8 mouse cellular contexts compared by ENCODE assay signal in the genomic region with DNA sequence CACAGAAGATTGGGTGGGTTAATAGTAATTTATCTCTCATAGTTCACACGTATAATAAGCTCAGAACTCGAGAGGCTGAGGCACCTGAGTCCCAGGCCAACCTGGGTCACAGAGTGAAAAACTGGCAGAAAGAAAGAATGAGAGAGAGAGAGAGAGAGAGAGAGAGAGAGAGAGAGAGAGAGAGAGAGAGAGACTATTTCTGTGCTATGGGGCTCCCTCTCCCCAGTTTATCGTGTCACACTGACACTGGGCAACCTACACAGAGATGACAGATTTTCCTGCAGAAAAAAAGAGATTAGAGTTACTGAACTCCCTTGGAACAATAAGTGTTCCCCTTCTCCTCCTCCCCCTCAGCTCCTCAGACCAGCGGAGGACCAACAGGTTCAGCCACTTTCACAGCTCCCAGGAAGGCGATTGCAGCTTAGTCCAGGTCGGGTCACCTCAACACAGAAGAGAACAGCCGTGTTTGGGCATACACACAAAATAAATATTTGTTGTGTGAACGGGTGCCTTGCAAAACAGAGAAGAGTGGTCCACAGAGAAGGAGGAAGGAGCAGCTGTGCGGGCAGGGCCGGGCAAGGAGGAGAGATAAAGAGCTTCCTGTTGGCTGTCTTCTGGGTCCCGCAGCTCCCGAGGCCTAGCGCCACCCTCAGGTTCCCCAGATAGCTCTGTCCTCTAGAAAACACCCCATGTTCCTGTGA. TPM values are rescaled to one million over a fixed set of nuclear protein-coding genes. Genes with fewer than 3 reads are reported as not detected.
A peak's percentile ranks its signal among the peaks of the same experiment; 100 is the strongest.
DNase-seq lines count a peak whose midpoint lies in the region; ATAC-seq and TF ChIP-seq lines count a peak whose summit lies in the region.

No protein-coding gene starts in this region.

- DNase-seq in cerebellum, adult 9-10 months, result peak; percentile 36
- DNase-seq in cerebellum, adult 11-12 months, result no peak
- peak; percentile 31 for DNase-seq in CH12.LX (ENCODE audit: extremely low read depth)
- DNase-seq in embryonic facial prominence, embryonic 10.5 days (ENCODE audit: low spot score), result peak; percentile 56
- DNase-seq in intestine, embryonic 14.5 days (ENCODE audit: low spot score), result peak; percentile 67
- DNase-seq in lung, adult 18-20 months, result peak; percentile 84 to 88
- peak; percentile 76 for DNase-seq in thymus, postnatal 4 days

- no peak overlapping the region for H3K27ac ChIP-seq in CH12.LX (ENCODE audit: insufficient read depth, low read depth)
- peak overlapping the region; percentile 40 for H3K27ac ChIP-seq in embryonic facial prominence, embryonic 10.5 days (replicated peaks)
- H3K27ac ChIP-seq in intestine, embryonic 14.5 days (ENCODE audit: low read depth), result no peak overlapping the region
- H3K27ac ChIP-seq in neural tube, embryonic 15.5 days (replicated peaks), result no peak overlapping the region

- ATAC-seq in intestine, embryonic 14.5 days (replicated peaks; ENCODE audit: low FRiP score, low TSS enrichment, low read depth), result peak; percentile 69; the same call in 1 of the 2 replicates
- ATAC-seq in neural tube, embryonic 15.5 days (ENCODE audit: low FRiP score), result no peak

- dilution Hi-C loops in CH12.LX (cut with MboI; ENCODE audit: extremely low pct_ligation_motif_present, extremely low pct_unique_long_range_greater_than_20kb, low sequenced_read_pairs), result no loop called here

- H3K4me2 ChIP-seq in CH12.LX (ENCODE audit: insufficient read depth, low read depth, poor library complexity, severe bottlenecking), result peak overlapping the region; percentile 8; the same call in 1 of the 2 replicates
- H3K4me2 ChIP-seq in intestine, embryonic 14.5 days (ENCODE audit: low read length), result peak overlapping the region; percentile 35; the same call in 1 of the 2 replicates
- H3K4me2 ChIP-seq in neural tube, embryonic 15.5 days, result peak overlapping the region; percentile 20; the same call in 1 of the 2 replicates

- peak in 1 of 2 experiments; percentile 68; a peak in 2 of 4 replicates for TF ChIP-seq CTCF in CH12.LX (conservative IDR thresholded peaks at IDR 0.05 in 1 of 2, IDR thresholded peaks at IDR 0.05 in 1 of 2; ENCODE audit: low read depth in 2 of 2, low read length in 2 of 2)

- 9% methylated on average over 13 of the region's 13 CpGs for WGBS in embryonic facial prominence, embryonic 10.5 days
- 9% methylated on average over 13 of the region's 13 CpGs for WGBS in intestine, embryonic 14.5 days
- WGBS in neural tube, embryonic 15.5 days, result 12% methylated on average over 13 of the region's 13 CpGs

- H3K4me3 ChIP-seq in CH12.LX (replicated peaks in 1 of 3; ENCODE audit: low read depth in 2 of 3, low read length in 2 of 3, poor library complexity in 1 of 3), result no peak overlapping the region
- H3K4me3 ChIP-seq in embryonic facial prominence, embryonic 10.5 days, result peak overlapping the region; percentile 36
- no peak overlapping the region for H3K4me3 ChIP-seq in intestine, embryonic 14.5 days (ENCODE audit: low read depth, low read length)
- H3K4me3 ChIP-seq in neural tube, embryonic 15.5 days (replicated peaks), result no peak overlapping the region

- H3K4me1 ChIP-seq in CH12.LX (ENCODE audit: control insufficient read depth in 1 of 2, insufficient read depth in 2 of 2), result peaks cover 0 to 3% of the 10 kb centered on the region in 2 experiments; a peak in 1 of 4 replicates
- H3K4me1 ChIP-seq in embryonic facial prominence, embryonic 10.5 days, result peaks cover 6% of the 10 kb centered on the region
- no peaks in the 10 kb centered on the region for H3K4me1 ChIP-seq in intestine, embryonic 14.5 days (replicated peaks; ENCODE audit: control insufficient read depth, insufficient read depth, low read length)
- peaks cover 3% of the 10 kb centered on the region; the same call in 1 of the 2 replicates for H3K4me1 ChIP-seq in neural tube, embryonic 15.5 days

- in situ Hi-C loops in CH12.LX (cut with MboI; ENCODE audit: low pct_ligation_motif_present, low pct_unique_long_range_greater_than_20kb, low sequenced_read_pairs), result no loop called here

- TF ChIP-seq POLR2A in CH12.LX (IDR thresholded peaks at IDR 0.05; ENCODE audit: low read depth, low read length), result no peak

- TF ChIP-seq RAD21 in CH12.LX (IDR thresholded peaks at IDR 0.05; ENCODE audit: low read depth, low read length), result peak; percentile 46

- no peaks in the 10 kb centered on the region for H3K79me2 ChIP-seq in CH12.LX (replicated peaks; ENCODE audit: control insufficient read depth, extremely low read depth, insufficient read depth, poor library complexity, severe bottlenecking)

- no peak for TF ChIP-seq EP300 in CH12.LX (IDR thresholded peaks at IDR 0.05; ENCODE audit: low read length)

- no peaks in the 10 kb centered on the region for H3K9me3 ChIP-seq in CH12.LX (replicated peaks; ENCODE audit: low read length)
- no peaks in the 10 kb centered on the region for H3K9me3 ChIP-seq in embryonic facial prominence, embryonic 10.5 days
- no peaks in the 10 kb centered on the region for H3K9me3 ChIP-seq in intestine, embryonic 14.5 days (ENCODE audit: control insufficient read depth, low read length)
- no peaks in the 10 kb centered on the region for H3K9me3 ChIP-seq in neural tube, embryonic 15.5 days (replicated peaks)

- H3K36me3 ChIP-seq in CH12.LX (replicated peaks in 1 of 2; ENCODE audit: control insufficient read depth in 1 of 2, insufficient read depth in 1 of 2, low read length in 1 of 2), result no peaks in the 10 kb centered on the region
- H3K36me3 ChIP-seq in embryonic facial prominence, embryonic 10.5 days (replicated peaks), result no peaks in the 10 kb centered on the region
- no peaks in the 10 kb centered on the region for H3K36me3 ChIP-seq in intestine, embryonic 14.5 days (ENCODE audit: control insufficient read depth, insufficient read depth, low read length)
- H3K36me3 ChIP-seq in neural tube, embryonic 15.5 days, result no peaks in the 10 kb centered on the region

- peaks cover 30% of the 10 kb centered on the region for H3K27me3 ChIP-seq in CH12.LX (replicated peaks)
- H3K27me3 ChIP-seq in embryonic facial prominence, embryonic 10.5 days (replicated peaks; ENCODE audit: low read depth, poor library complexity, severe bottlenecking), result peaks cover 7% of the 10 kb centered on the region; the same call in 1 of the 2 replicates
- no peaks in the 10 kb centered on the region for H3K27me3 ChIP-seq in intestine, embryonic 14.5 days (replicated peaks; ENCODE audit: control insufficient read depth, insufficient read depth, low read length)
- H3K27me3 ChIP-seq in neural tube, embryonic 15.5 days (replicated peaks), result no peaks in the 10 kb centered on the region

- H3K9ac ChIP-seq in CH12.LX (ENCODE audit: insufficient read depth, low read depth), result no peak overlapping the region
- H3K9ac ChIP-seq in intestine, embryonic 14.5 days (ENCODE audit: low read length), result no peak overlapping the region
- H3K9ac ChIP-seq in neural tube, embryonic 15.5 days (replicated peaks), result no peak overlapping the region

TF ChIP-seq in CH12.LX, 34 proteins besides CTCF, POLR2A, EP300 and RAD21:
- no peak for TF ChIP-seq TBP (conservative IDR thresholded peaks at IDR 0.05; ENCODE audit: low read depth, low read length)
- peak; percentile 45; the same call in 1 of the 2 replicates for TF ChIP-seq SMC3 (IDR thresholded peaks at IDR 0.05; ENCODE audit: low read depth, low read length)
- no peak for TF ChIP-seq USF2 (conservative IDR thresholded peaks at IDR 0.05; ENCODE audit: low read depth, low read length)
- peak; percentile 37; the same call in 1 of the 2 replicates for TF ChIP-seq ELF1 (IDR thresholded peaks at IDR 0.05; ENCODE audit: low read depth, low read length)
- TF ChIP-seq ETS1 (conservative IDR thresholded peaks at IDR 0.05; ENCODE audit: low read depth, low read length), result no peak

RNA-seq across cellular contexts. Expression of a gene that starts 33.5 kb away (rescaled TPM):
- total RNA-seq in CH12.LX (2012; rRNA removed), result not detected in 2 replicates
- not detected in 2 replicates for total RNA-seq in CH12.LX (2014; rRNA removed)
- polyA plus RNA-seq in CH12.LX (2012; ENCODE audit: insufficient read length, low read depth), result 0.12 TPM in 1 of 2 replicates, not detected in the other
- polyA plus RNA-seq in embryonic facial prominence, embryonic 10.5 days (2016; fragmentation: Nextera tagmentation; extraction: Ambion mirVana), result 0.29 and 0.39 TPM in 2 replicates
- polyA plus RNA-seq in intestine, embryonic 14.5 days (2014; fragmentation: Nextera tagmentation; extraction: Ambion mirVana), result 0.35 and 0.63 TPM in 2 replicates
- 0.38 and 0.43 TPM in 2 replicates for polyA plus RNA-seq in neural tube, embryonic 15.5 days (2015; fragmentation: Nextera tagmentation; extraction: Ambion mirVana)

RNA-seq across cellular contexts. Expression of a gene that starts 44.6 kb away (rescaled TPM):
- total RNA-seq in CH12.LX (2012; rRNA removed), result not detected in 2 replicates
- total RNA-seq in CH12.LX (2014; rRNA removed), result not detected in 2 replicates
- not detected in 2 replicates for polyA plus RNA-seq in CH12.LX (2012; ENCODE audit: insufficient read length, low read depth)
- polyA plus RNA-seq in embryonic facial prominence, embryonic 10.5 days (2016; fragmentation: Nextera tagmentation; extraction: Ambion mirVana), result 0.09 and 0.12 TPM in 2 replicates
- polyA plus RNA-seq in intestine, embryonic 14.5 days (2014; fragmentation: Nextera tagmentation; extraction: Ambion mirVana), result 0.15 TPM in 1 of 2 replicates, not detected in the other
- polyA plus RNA-seq in neural tube, embryonic 15.5 days (2015; fragmentation: Nextera tagmentation; extraction: Ambion mirVana), result 0.68 and 0.77 TPM in 2 replicates

RNA-seq across cellular contexts. Expression of a gene that starts 55.0 kb away (rescaled TPM):
- total RNA-seq in CH12.LX (2012; rRNA removed) (17.7 and 18.9 TPM in 2 replicates), CH12.LX (2014; rRNA removed) (21.3 and 21.9 TPM in 2 replicates)
- polyA plus RNA-seq in CH12.LX (2012; ENCODE audit: insufficient read length, low read depth), result 19.8 and 22.2 TPM in 2 replicates
- polyA plus RNA-seq in embryonic facial prominence, embryonic 10.5 days (2016; fragmentation: Nextera tagmentation; extraction: Ambion mirVana), result 19.0 and 21.6 TPM in 2 replicates
- 17.8 and 18.0 TPM in 2 replicates for polyA plus RNA-seq in intestine, embryonic 14.5 days (2014; fragmentation: Nextera tagmentation; extraction: Ambion mirVana)
- 21.0 and 21.9 TPM in 2 replicates for polyA plus RNA-seq in neural tube, embryonic 15.5 days (2015; fragmentation: Nextera tagmentation; extraction: Ambion mirVana)
